Mouse (Mus musculus): ENCODE measurements around the gene Nr1i2. TPM values are rescaled to one million over a fixed set of nuclear protein-coding genes. Genes with fewer than 3 reads are reported as not detected.
A peak's percentile ranks its signal among the peaks of the same experiment; 100 is the strongest.
"Not testable (repeated sequence)": the region's sequence is repeated elsewhere in the genome, so short reads cannot be mapped to it uniquely, and the experiment has no call there.

Nr1i2 gene
- not detected for total RNA-seq (2022)

DNA sequence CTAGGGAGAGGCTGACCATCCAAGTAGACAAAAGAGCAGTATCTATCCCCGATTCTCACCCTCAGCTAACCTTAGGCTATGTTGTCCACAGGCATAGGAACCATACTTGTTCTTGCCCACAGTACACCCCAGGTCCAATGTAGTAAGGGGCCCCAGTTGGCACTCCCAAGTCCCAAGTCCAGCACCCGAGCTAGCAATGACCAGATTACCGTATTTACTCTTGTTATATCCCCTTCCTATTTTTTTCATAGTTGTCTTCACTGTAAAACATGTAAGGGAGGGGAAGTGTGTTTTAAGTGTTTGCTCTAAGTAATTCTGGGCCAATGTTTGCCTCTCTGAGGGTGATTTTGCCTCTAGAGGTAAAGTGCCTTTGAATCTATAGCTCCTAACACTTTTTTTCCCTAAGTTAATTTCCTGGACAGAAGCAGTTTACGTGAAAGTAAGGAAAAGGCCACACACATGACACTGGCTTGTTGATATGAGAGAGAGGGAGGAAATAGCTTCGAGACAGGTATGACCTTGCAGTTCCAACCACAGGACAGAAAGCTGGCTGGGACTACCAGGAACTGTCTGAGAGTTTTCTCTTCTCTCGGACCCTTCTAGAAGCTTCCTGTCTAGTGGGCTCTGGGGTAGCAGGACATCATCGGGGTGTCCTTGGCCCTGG, at the start of gene Nr1i2:
Gene Nr1i2, minus strand, starts transcription at position 140 of the 664 bp plus-strand sequence.
- no peak for DNase-seq (ENCODE audit: low spot score in 2 of 2)

DNA sequence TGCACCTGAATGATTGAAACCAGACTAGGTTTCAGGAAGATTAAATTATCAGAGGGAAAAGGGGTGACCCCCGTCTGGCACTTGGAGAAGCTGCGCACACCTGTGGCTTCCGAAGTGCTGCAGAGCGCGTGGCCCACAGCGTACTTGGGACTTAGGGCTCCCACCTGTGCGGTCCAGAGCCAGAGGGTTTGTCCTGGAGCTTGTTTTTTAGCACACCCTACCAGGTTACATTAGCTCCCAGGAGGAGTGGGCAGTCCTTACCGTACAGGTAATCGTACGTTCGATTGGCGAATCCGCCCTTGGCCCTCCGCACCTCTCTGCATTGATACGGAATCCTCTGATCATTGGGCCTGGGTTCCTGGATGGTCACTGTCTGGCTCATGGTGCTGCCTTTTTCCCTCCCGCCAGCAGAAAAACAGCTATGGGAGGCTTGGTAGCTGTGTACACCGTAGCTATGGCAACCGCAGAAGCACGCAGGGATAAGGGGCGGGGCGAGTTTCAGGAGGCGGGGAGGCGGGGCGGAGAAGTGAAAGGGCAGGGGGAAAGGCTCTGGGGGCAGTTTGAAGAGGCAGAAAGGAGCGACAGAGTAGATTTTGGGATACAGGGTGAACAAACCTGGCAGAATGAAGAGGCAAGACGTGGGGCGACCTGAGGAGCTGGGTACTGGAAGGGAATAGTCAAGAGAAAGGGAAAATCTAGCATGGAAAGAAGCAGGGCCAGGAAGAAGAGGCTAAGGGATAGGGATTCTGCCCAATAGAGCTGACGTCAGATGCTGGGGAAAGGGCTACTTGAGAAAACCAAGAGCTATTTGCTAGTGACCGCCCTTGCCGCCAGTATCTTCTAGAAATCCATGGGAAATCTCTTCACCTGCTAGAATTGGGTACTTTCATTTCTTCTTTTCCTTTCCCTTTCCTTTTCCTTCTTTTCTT, 47.0 kb upstream of the Nr1i2 start, which contains the start of gene Maats1:
Gene Maats1, minus strand, starts transcription at position 748 of the 929 bp plus-strand sequence.
- peak; percentile 58 to 70 for DNase-seq (ENCODE audit: low spot score in 2 of 2)

DNA sequence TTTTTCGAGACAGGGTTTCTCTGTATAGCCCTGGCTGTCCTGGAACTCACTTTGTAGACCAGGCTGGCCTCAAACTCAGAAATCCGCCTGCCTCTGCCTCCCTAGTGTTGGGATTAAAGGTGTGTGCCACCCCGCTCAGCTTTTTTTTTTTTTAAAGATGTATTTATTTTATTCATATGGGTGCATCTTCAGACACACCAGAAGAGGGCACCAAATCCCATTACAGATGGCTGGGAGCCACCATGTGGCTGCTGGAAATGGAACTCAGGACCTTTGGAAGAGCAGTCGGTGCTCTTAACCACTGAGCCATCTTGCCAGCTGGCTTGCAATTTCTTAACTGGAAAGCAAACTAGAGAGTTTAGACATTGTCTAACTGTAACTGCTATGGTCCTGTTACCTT, 43.5 kb upstream of the Nr1i2 start:
- DNase-seq (ENCODE audit: low spot score in 2 of 2), result not testable (repeated sequence)

DNA sequence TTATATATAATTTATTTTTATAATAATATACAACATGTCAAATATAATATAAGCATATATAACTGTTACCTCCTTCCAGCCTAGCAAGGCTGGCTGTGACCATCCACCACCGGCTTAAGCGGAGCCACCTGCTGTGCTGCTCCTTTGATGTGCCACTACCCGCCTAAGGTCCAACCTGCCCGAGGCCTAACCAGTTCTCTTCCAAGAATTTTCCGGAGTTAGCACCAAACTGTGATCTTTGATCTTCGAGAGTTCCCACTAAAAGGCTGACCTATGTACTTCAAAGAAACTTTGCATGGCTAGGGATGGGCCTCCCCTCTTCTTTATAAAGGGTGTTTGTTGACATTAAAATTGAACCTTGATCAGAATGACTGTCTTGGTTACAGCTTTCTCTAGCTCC, 39.8 kb upstream of the Nr1i2 start:
- DNase-seq (ENCODE audit: low spot score in 2 of 2), result no peak

- no peak for DNase-seq (ENCODE audit: low spot score in 2 of 2)
These were observed 34.7 kb upstream of the Nr1i2 start for GRCm38 (mm10) chr16:38329340-38329739.

DNA sequence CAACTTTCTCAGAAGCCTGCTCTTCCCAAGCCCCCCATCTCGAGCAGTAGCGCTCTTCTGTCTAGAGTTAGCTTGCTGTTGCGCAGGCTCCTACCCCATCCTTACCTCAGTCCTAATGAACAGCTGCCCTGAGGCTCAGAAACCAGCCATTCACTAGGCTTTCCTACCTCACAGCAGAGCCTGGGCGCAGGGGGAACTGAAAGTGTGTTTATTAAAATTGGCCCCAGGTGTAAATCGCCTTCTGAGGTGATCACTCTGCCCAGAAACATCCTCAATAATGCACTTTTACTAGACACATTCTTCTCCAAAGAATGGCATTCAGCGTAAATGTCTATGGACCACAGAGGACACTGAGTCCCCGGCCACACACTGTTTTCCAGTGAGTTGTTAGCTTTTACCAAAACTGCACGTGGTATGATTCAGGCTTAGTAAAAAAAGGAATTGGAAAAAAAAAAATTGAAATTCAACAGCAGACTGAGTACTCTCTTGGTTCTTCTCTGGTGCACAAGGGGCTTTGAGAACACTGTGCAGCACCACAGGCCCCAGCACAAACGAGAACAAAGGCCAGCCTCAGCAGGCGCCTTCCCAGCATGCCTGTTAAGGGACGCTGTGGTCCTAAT, 32.3 kb upstream of the Nr1i2 start:
- DNase-seq (ENCODE audit: low spot score in 2 of 2), result no peak

DNA sequence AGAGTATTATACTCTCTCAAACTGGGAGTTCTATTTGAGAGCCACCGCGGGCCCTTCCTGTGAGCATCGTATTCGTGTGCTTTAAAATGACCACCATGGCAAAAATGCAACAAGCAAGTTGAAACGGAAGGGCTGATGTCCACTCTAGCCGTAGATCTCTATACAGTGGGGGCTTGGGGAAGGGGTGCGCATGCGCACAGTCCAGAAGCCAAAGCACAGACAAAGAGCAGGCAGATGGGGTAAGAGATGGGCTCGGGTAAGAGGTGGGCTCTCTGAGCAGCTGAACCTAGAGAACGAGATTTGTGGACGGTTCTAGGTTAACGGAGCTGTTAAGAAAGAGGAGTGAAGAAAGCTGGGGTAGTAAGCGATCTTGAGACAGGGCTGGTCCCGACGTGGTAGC, 29.7 kb upstream of the Nr1i2 start:
- DNase-seq (ENCODE audit: low spot score in 2 of 2), result no peak

DNA sequence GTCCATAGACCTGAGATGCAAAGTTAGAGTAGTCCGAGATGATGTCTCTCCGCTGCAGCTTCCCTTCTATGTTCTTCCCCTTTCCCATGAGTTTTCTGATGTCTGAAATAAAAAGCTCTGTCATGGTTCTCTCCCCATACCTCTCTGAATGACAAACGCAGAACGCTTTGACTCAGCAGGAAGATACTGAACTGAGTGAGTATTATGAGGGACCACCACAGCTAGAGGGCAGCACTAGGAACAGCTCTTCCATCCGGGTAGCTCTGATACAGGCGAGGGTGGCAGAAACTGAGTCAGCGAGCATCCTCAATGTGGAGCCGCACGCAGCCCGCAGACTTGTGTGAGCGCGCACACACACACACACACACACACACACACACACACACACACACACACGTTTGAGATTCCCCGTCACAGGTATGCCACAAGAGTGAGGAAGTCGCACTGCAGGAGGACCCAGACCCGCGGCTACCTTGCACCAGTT, 26.9 kb upstream of the Nr1i2 start:
- DNase-seq (ENCODE audit: low spot score in 2 of 2), result peak; percentile 15 to 57

DNA sequence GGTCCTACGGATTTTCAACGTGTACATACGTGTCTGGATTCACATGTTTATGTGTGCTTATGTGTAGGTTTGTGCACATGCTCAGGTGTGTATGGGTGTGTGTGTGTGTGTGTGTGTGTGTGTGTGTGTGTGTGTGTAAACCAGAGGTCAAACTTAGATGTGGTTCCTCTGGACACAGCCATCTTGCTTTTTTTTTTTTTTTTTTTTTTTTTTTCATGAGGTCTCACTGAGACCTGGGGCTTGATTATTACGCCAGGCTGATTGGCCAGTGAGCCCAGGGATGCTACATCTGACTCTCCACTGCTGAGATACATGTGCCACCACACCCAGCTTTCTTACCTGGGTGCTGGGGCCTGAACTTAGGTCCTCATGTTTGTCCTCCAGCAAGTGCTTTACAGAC, 24.5 kb upstream of the Nr1i2 start:
- DNase-seq (ENCODE audit: low spot score in 2 of 2), result no peak

GRCm38 (mm10) chr16:38318492-38318891, 23.9 kb upstream of the Nr1i2 start:
- no peak for DNase-seq (ENCODE audit: low spot score in 2 of 2)

- no peak for DNase-seq (ENCODE audit: low spot score in 2 of 2)
These were observed 13.6 kb upstream of the Nr1i2 start for GRCm38 (mm10) chr16:38308195-38308594.

DNA sequence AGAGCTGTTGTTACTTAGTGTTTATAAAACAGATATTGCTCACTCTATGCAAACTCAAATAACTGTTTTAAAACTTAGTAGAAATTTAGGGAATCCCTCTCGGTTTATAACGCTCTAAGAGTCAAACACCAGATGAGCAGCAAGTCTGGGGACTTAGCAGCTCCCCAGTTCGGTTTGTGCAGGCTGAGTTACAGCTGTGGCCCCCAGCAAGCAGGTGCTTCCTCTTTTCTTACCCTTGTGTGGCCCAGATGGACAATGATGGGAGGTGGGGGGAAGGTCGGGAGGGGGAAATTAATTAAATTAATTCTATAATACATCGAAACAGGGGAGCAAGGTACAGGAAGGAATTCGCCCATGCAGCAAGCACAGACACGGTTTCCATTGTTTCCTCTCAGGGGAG, 13.0 kb upstream of the Nr1i2 start:
- no peak for DNase-seq (ENCODE audit: low spot score in 2 of 2)

- no peak for DNase-seq (ENCODE audit: low spot score in 2 of 2)
These were observed 12.6 kb upstream of the Nr1i2 start for GRCm38 (mm10) chr16:38307221-38307605.

GRCm38 (mm10) chr16:38306571-38307220, 12.1 kb upstream of the Nr1i2 start:
- DNase-seq (ENCODE audit: low spot score in 2 of 2), result no peak

DNA sequence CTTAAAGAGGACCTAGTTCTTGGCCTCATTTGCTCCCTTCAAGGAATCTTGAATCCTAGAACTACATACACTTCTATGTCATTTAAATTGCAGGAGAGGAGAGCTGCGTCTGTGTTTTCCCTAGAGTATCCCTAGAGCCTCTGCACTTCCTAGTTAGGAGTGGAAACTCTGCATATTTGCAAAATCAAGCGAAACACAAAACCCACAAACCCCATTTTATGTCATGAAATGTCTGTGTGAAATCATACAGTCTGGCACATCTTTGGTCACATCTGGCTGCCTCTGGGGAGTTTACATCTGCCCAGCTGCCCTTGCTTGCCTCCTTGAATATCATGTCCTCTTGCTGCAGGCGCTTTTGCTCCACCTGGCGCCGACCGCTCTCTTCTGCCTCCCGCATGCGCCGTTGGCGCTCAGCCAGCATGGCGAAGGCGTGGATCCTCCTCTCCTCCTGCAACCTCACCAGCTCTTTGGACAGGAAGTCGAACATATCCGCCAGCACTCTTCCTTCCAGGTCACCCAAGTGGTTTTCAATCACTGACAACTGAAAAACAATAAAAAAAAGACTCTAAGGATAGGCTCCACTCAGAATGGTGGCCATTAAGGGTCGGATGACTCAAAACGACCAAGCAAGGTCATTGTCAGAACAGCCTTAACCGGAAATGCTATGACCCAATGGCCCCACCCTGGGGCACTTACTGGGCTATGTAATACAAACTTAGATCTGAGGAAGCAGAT, 10.0 kb upstream of the Nr1i2 start:
- DNase-seq (ENCODE audit: low spot score in 2 of 2), result no peak

GRCm38 (mm10) chr16:38302367-38302766, 7.7 kb upstream of the Nr1i2 start:
- no peak for DNase-seq (ENCODE audit: low spot score in 2 of 2)

GRCm38 (mm10) chr16:38298410-38298809, 3.8 kb upstream of the Nr1i2 start:
- DNase-seq (ENCODE audit: low spot score in 2 of 2), result no peak

DNA sequence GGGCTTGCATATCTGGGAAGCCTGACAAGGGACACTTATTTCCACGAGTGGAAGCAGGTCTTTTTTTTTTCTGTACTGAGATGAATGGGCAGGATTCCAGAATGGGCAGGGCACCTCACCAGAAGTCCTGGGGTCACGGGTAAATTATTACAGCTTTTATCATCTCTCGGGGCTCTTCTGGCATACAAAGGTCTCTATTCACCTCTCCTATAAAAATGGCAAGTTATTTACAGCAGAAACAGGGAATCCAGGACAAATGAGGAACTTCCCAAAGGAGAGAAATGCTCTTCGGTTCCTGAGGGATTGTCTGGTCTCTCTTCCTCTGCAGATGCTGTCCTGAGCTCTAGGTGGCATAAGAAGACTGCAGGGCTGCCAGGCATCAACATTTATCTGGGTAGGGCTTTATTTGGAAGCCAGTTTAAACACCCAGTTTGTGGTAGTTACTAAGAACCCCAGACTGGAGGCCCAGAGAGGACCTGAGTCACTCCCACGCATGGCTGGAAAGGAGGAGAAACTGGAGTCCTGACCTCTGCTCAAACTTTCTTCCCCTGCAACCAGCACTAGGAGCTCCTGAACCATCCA, 816 bp upstream of the Nr1i2 start:
- DNase-seq (ENCODE audit: low spot score in 2 of 2), result no peak

DNA sequence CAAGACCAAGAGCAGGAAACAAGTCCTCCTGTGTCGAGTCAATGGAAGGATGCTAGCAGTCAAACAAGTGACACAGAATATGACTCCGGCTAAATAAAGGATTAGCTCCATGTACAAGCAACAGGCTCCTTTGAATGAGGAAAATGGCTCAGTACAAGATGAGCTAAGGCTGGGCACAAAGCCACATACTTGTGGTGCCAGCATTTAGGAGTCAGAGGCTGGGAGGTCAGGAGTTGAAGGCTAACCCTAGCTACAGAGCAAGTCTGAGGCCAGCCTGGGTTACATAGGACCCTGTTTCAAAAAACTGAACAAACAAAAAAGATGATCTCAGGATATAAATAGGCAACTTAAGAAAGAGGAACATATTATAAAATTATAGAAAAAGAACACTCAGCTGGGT, 4.5 kb downstream of the Nr1i2 start:
- no peak for DNase-seq (ENCODE audit: low spot score in 2 of 2)

- DNase-seq (ENCODE audit: low spot score in 2 of 2), result no peak
These were observed 5.8 kb downstream of the Nr1i2 start for GRCm38 (mm10) chr16:38288851-38289250.
